Mouse (Mus musculus) midbrain, postnatal 0 days (tissue): ENCODE results near the gene Fmnl2. TPM values are rescaled to one million over a fixed set of nuclear protein-coding genes. Genes with fewer than 3 reads are reported as not detected.

Experiments used
- ATAC-seq: fragments of 200-750 bp; cut with Nextera tagmentation; 2 replicates; pipeline ENCODE4 v1.8.0; 2017; ENCODE audit warnings: moderate number of reproducible peaks, mild to moderate bottlenecking, moderate TSS enrichment, moderate library complexity; ENCODE audit not compliant: low FRiP score
- DNase-seq: peaks from one replicate; pipeline ENCODE4 v3.0.0-alpha.2; 2015; ENCODE audit warnings: low spot score
- H3K27ac ChIP-seq: fragments of 300-500 bp; sonication (generic); 2 replicates; pipeline ENCODE4 v1.5.1; 2014; ENCODE audit warnings: low read depth, mild to moderate bottlenecking, low read length, mixed read lengths
- H3K27me3 ChIP-seq: fragments of 300-500 bp; sonication (generic); 2 replicates; pipeline ENCODE4 v1.6.1; 2014; ENCODE audit warnings: low read length, control low read depth, mixed read lengths; ENCODE audit not compliant: insufficient read depth
- H3K36me3 ChIP-seq: fragments of 300-500 bp; sonication (generic); 2 replicates; pipeline ENCODE4 v1.6.1; 2014; ENCODE audit warnings: low read length, control low read depth, mixed read lengths; ENCODE audit not compliant: insufficient read depth
- H3K4me1 ChIP-seq: fragments of 300-500 bp; sonication (generic); 2 replicates; pipeline ENCODE4 v1.6.1; 2014; ENCODE audit warnings: mild to moderate bottlenecking, control low read depth, antibody characterized with exemption, low read length, mixed read lengths; ENCODE audit not compliant: insufficient read depth
- H3K4me2 ChIP-seq: fragments of 300-500 bp; sonication (generic); 2 replicates; pipeline ENCODE4 v1.6.1; 2014; ENCODE audit warnings: low read depth, mild to moderate bottlenecking, low read length, mixed read lengths; ENCODE audit not compliant: poor library complexity, severe bottlenecking
- H3K4me3 ChIP-seq: fragments of 300-500 bp; sonication (generic); 2 replicates; pipeline ENCODE4 v1.5.1; 2014; ENCODE audit warnings: low read depth, mild to moderate bottlenecking, low read length, moderate library complexity
- H3K9ac ChIP-seq: fragments of 300-500 bp; sonication (generic); replicated peaks from 2 replicates; pipeline ENCODE4 v1.6.1; 2014; ENCODE audit warnings: mild to moderate bottlenecking, low read length, moderate library complexity, mixed read lengths; ENCODE audit not compliant: poor library complexity, severe bottlenecking
- H3K9me3 ChIP-seq: fragments of 300-500 bp; sonication (generic); 2 replicates; pipeline ENCODE4 v1.6.1; 2016; ENCODE audit warnings: low read length, control low read depth
- CTCF ChIP-seq: IDR thresholded peaks from 2 replicates; pipeline ENCODE4 v1.5.1; 2016; ENCODE audit warnings: antibody characterized with exemption, mild to moderate bottlenecking
- WGBS: fragments of 180-500 bp; shearing (Covaris S2); extraction: QIAGEN DNeasy Blood & Tissue Kit; methylation state at CpG from one replicate; pipeline ENCODE4 v1.1.7; 2014; 5-methylcytosine and 5-hydroxymethylcytosine counted together
- polyA plus RNA-seq: library from polyadenylated mRNA; unstranded; fragments of >200 nt; fragmentation: Nextera tagmentation; extraction: Ambion mirVana; gene quantifications from 2 replicates; pipeline ENCODE4 v1.2.1, GENCODE M21; 2015
- total RNA-seq: library from RNA; depleted of rRNA; stranded (reverse); fragments of >200 nt; gene quantifications from 2 replicates; pipeline ENCODE4 v1.2.3, GENCODE M21; 2014; rRNA removed

The Fmnl2 gene
- total RNA-seq (27.0 and 32.7 TPM in 2 replicates), polyA plus RNA-seq (6.9 and 8.4 TPM in 2 replicates)

GRCm38 (mm10) chr2:52857611-52858528, at the start of gene Fmnl2:
Gene Fmnl2, plus strand, starts transcription at chr2:52857860.
- Histone ChIP-seq H3K4me1 (peaks cover 3% of the 10 kb centered on the region; the same call in 1 of the 2 replicates), H3K36me3 (no peaks in the 10 kb centered on the region), H3K4me2 (peak within 1 kb of the TSS; percentile 91), H3K9ac (peak within 1 kb of the TSS; percentile 90), H3K27ac (peak within 1 kb of the TSS; percentile 72), H3K27me3 (no peaks in the 10 kb centered on the region), H3K9me3 (no peaks in the 10 kb centered on the region), H3K4me3 (peak within 1 kb of the TSS; percentile 87)
- ATAC-seq (peak; percentile 93), DNase-seq (peak; percentile 85)
- TF ChIP-seq CTCF: no peak
- WGBS: 1% methylated on average over 74 of the region's 114 CpGs

- no peaks in the 10 kb centered on the region for H3K4me1 ChIP-seq
- no peak overlapping the region for H3K4me2 ChIP-seq
- no peak overlapping the region for H3K4me3 ChIP-seq
- DNase-seq: no peak
- TF ChIP-seq CTCF: no peak
- no peak overlapping the region for H3K27ac ChIP-seq
- no peaks in the 10 kb centered on the region for H3K36me3 ChIP-seq
- no peaks in the 10 kb centered on the region for H3K9me3 ChIP-seq
- no peaks in the 10 kb centered on the region for H3K27me3 ChIP-seq
- WGBS: 73% methylated on average over 5 of the region's 5 CpGs
- ATAC-seq: no peak
- H3K9ac ChIP-seq: no peak overlapping the region
These were observed 47.7 kb upstream of the Fmnl2 start for GRCm38 (mm10) chr2:52809988-52810387.

GRCm38 (mm10) chr2:52811691-52812090, 46.0 kb upstream of the Fmnl2 start:
- WGBS: 44% methylated on average over 5 of the region's 5 CpGs
- Histone ChIP-seq H3K27me3 (no peaks in the 10 kb centered on the region), H3K9me3 (no peaks in the 10 kb centered on the region), H3K4me2 (no peak overlapping the region), H3K4me1 (no peaks in the 10 kb centered on the region), H3K9ac (no peak overlapping the region), H3K36me3 (no peaks in the 10 kb centered on the region), H3K4me3 (no peak overlapping the region), H3K27ac (no peak overlapping the region)
- TF ChIP-seq CTCF: 0 out of 2 replicates have a peak, but pooled peaks have one; percentile 5
- ATAC-seq (no peak), DNase-seq (peak; percentile 10)

- no peaks in the 10 kb centered on the region for H3K36me3 ChIP-seq
- no peaks in the 10 kb centered on the region for H3K9me3 ChIP-seq
- no peak overlapping the region for H3K4me2 ChIP-seq
- no peaks in the 10 kb centered on the region for H3K4me1 ChIP-seq
- ATAC-seq (no peak), DNase-seq (no peak)
- no peak for TF ChIP-seq CTCF
- no peak overlapping the region for H3K9ac ChIP-seq
- WGBS: 91% methylated on average over 1 of the region's 1 CpGs
- no peak overlapping the region for H3K27ac ChIP-seq
- H3K27me3 ChIP-seq: no peaks in the 10 kb centered on the region
- H3K4me3 ChIP-seq: no peak overlapping the region
These were observed 40.3 kb upstream of the Fmnl2 start for GRCm38 (mm10) chr2:52817341-52817740.

- no peaks in the 10 kb centered on the region for H3K36me3 ChIP-seq
- no peak for TF ChIP-seq CTCF
- ATAC-seq: no peak
These were observed 38.7 kb upstream of the Fmnl2 start for GRCm38 (mm10) chr2:52818944-52819343.

GRCm38 (mm10) chr2:52822214-52822613, 35.4 kb upstream of the Fmnl2 start:
- Histone ChIP-seq H3K36me3 (no peaks in the 10 kb centered on the region), H3K27me3 (no peaks in the 10 kb centered on the region), H3K4me1 (no peaks in the 10 kb centered on the region), H3K4me2 (no peak overlapping the region), H3K4me3 (no peak overlapping the region), H3K9me3 (no peaks in the 10 kb centered on the region), H3K9ac (no peak overlapping the region), H3K27ac (no peak overlapping the region)
- no peak for TF ChIP-seq CTCF
- WGBS: 89% methylated on average over 2 of the region's 2 CpGs
- DNase-seq: no peak
- ATAC-seq: no peak

More at GRCm38 (mm10) chr2:52818944-52819343, 38.7 kb upstream of the Fmnl2 start:
- Histone ChIP-seq H3K9ac (no peak overlapping the region), H3K4me1 (no peaks in the 10 kb centered on the region), H3K27ac (no peak overlapping the region), H3K27me3 (no peaks in the 10 kb centered on the region), H3K4me2 (no peak overlapping the region), H3K4me3 (no peak overlapping the region), H3K9me3 (no peaks in the 10 kb centered on the region)
- WGBS: 80% methylated on average over 4 of the region's 4 CpGs
- DNase-seq: no peak
